Mouse (Mus musculus) NIH3T3 (cell line): ENCODE measurements around the gene Rasa2.

Experiments used
- DNase-seq: peaks from one replicate; pipeline ENCODE4 v3.0.0-alpha.2; 2012; ENCODE audit warnings: low read depth

Rasa2 gene

GRCm38 (mm10) chr9:96524972-96525506 is 106.4 kb downstream of the Rasa2 start, which contains the start of gene Gm28729:
Gene Gm28729, minus strand, starts transcription at chr9:96525264.
- peak; percentile 29 for DNase-seq

DNA sequence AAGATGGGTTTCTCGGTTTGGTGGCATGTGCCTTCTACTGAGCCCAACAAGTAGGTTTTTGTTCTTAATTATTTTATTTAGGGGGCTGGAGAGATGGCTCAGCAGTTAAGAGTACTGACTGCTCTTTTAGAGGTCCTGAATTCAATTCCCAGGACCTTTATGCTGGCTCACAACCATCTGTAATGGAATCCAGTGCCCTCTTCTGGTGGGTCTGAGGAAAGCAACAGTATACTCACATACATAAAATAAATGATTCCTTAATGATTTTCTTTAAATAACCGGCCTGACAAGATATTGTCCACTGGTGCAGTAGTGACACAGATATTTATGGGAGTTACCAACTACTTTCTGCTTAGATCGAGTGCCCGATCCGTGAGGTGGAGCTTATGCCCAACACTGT is 108.3 kb downstream of the Rasa2 start:
- DNase-seq = no peak

DNA sequence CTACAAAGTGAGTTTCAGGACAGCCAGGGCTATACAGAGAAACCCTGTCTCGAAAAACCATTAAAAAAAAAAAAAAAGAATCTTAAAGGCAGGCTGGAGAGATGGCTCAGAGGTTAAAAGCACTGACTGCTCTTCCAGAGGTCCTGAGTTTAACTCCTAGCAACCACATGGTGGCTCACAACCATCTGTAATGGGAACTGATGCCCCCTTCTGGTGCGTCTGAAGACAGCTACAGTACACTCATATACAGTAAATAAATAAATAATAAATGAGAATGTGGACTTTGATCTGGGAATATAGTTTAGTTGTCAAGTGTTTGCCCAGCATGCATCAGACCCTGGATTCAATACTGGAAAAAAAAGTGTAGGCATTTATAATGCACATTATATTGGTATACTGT is 109.8 kb downstream of the Rasa2 start:
- DNase-seq = peak; percentile 25

DNA sequence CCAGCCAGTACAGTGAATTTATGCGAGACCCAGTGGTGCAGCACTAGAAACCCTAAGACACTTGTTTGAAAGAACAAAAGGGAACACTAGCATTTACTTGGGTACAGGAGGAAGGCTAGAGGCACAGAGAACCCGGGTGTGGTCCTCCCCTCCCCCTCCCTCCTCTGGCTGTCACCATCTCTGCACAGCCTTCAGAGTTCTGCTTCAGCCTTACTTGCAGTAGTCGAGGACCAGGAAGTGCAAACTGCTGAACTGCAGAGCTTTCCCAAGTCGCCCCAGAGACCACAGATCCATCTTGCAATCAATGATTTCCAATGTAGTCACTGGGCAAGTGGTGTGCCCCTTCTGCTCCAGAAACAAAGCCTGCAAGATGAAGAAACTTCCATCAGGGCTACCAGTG is 114.0 kb downstream of the Rasa2 start:
- DNase-seq = no peak

GRCm38 (mm10) chr9:96516806-96517205 is 114.6 kb downstream of the Rasa2 start:
- peak; percentile 47 for DNase-seq

DNA sequence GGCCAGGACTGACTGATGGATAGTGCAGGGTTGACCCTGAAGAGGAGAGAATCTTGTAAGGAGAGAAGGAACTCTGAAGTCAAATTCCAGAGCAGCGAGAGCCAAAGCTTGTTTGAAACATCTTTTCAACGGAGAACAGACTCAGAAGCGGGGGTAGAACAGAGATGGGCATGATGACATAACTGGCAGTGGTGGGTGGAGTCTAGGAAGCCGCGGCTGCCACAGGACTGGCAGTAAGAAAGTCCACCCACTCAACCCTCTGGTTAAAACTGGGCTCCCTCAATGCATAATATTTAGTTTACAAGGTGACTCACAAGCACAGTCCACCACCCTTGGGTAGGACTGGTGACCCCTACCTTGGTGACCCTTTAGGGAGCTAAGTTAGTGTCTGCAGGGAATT is 115.7 kb downstream of the Rasa2 start:
- peak; percentile 15 for DNase-seq

- DNase-seq = no peak
Measured at GRCm38 (mm10) chr9:96514278-96514677, 117.1 kb downstream of the Rasa2 start.

DNA sequence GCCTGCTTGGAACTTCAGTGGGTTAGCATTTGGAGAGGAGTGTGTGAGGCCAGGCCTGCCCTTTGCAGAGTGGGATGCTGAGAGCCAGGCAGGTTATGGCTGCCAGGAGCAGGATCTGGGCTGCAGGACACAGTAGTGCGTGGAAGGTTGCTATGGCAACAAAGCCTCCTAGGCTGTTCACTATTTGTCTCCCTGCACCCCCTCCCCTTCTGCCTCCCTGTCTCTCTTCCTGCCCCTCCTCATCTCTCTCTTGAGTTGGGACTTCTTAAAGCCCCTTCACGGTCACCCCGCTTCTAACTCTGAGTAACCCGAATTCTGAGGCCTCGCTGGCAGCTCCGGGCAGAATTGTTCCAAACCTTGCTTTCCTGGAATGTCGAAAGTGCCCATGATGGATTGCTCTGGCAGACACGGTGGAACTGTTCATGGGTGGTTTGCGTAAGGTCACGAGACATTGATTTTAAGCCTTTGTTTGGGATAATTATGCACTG is 125.4 kb downstream of the Rasa2 start:
- peak; percentile 53 for DNase-seq

GRCm38 (mm10) chr9:96505156-96505555 is 126.3 kb downstream of the Rasa2 start:
- no peak for DNase-seq

DNA sequence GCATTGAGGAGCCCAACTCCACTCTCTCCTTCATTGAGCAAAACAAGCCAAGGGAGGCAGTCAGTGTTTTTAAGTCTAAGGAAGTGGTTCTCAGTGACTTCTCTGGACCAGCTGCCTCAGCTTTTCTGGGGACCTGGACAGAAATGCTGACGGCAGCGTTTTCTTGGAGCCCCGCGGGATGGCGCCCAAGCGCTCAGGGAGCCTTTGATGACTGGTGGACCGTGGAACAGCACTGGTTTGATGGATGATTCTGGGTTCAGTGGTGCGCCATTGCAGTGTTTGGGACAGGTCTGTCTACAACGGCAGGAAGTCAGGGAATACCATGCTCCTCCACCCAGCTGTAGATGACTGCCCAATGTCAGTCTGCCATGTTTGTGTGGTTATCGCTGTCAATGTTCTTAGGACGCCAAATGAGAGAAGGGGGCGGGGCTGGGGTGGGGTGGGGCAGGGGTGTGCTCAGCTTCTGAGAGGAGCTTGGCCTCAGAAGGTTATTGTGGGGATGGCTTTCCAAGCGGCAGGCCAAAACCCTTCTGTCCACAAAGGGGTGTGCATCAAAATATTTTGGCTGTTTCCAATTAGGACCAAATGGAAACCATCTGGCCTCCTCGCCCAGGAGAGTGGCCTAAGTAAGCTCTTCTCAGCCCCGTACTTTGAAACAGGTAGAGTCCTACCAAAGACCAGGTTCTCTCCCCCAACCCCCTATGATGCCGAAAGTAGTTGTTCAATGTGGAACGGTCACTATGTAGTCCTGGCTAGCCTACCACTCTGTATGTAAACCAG is 127.1 kb downstream of the Rasa2 start:
- no peak for DNase-seq

- no peak for DNase-seq
Measured at GRCm38 (mm10) chr9:96502856-96503610, 128.4 kb downstream of the Rasa2 start.

DNA sequence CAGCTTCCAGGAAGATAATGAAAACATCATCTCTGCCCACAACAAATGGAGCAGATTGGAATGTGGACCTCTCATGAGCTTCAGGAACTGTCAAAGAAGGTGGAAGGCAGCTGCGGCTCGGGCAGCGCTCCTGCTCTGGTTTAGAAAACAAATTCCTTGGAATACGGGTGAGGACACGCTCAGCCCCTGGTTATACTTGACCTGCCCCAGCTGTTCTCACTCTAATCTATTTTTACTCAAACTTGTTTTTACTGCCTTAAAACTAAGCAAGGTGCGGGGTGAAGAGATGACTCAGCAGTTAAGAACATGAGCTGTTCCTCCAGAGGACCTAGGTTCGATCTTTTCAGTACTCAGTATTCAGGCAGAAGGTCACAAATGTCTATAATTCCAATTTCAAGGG is 130.2 kb downstream of the Rasa2 start:
- no peak for DNase-seq

DNA sequence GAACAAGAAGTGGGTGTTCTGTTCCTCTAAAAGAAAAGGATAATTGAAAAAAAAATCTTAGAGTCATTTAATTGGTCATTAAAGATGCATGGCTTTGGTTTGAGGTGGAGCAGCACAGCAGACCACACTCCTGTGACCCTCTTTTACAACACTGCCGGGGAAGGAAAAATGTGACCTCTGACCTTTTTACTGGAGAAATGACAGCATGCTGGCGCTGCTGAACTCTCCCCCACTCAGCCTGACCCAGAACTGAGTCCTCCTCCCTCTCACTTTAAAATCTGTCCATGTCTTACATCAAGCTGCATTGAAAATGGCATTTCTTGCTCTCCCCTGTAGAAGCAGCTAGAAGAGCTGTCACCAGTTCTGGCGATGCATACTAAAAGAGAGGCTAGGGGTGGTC is 138.2 kb downstream of the Rasa2 start:
- no peak for DNase-seq

DNA sequence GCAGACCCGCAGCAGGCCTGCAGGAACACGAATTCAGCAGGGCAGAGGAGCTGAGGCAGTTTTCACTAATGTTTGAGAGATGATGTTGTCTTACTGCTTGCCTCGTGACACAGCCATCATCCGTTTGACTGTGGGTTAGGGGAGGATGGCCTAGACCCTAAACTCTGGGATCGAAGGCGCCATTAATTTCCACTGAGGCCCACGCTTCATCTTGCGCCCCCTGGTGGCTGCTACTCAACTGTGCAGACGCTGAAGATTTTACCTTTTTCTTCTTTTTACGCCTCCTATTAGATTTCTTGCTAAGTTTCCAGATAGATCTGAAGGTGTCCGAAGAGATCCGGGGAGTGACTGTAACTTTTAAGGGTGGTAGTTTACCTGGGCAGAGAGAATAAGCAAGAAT is 139.6 kb downstream of the Rasa2 start:
- peak; percentile 62 for DNase-seq
